Mouse (Mus musculus): ENCODE results near the gene Gm7970. TPM values are rescaled to one million over a fixed set of nuclear protein-coding genes. Genes with fewer than 3 reads are reported as not detected.
"Not testable (repeated sequence)": the region's sequence is repeated elsewhere in the genome, so short reads cannot be mapped to it uniquely, and the experiment has no call there.

Gene Gm7970
- not detected in 2 replicates for polyA plus RNA-seq (2016; fragmentation: Nextera tagmentation; extraction: Ambion mirVana)

DNA sequence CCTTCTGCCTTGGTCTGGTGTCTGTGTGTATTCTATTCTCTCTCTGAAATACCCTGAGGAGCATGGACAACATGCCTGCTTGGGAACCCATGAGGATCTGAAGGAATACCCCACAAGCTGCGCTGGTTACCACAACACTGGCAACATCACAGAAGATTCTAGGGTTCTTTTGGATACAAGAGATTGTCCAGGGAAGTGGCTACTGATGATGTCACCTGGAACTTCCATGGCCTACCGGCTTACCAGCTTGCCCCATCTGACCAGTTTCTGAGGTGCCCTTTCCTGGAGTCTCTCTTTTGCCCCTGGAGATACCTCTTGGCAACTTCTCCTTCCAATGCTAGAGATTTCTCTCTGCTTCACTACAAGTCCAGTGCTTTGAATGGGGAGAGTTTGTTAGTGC, at the start of gene Gm7970:
Gene Gm7970 (minus strand): TSS at position 101 of the 400 bp plus-strand sequence.
- H3K27me3 ChIP-seq (ENCODE audit: poor library complexity, severe bottlenecking); DNase-seq (ENCODE audit: extremely low spot score, low spot score); H3K4me1 ChIP-seq; H3K36me3 ChIP-seq (replicated peaks); H3K4me3 ChIP-seq; H3K27ac ChIP-seq; H3K9me3 ChIP-seq: not testable (repeated sequence)
- no CpG with 5 or more reads among the region's 2 CpGs for whole genome bisulfite sequencing

DNA sequence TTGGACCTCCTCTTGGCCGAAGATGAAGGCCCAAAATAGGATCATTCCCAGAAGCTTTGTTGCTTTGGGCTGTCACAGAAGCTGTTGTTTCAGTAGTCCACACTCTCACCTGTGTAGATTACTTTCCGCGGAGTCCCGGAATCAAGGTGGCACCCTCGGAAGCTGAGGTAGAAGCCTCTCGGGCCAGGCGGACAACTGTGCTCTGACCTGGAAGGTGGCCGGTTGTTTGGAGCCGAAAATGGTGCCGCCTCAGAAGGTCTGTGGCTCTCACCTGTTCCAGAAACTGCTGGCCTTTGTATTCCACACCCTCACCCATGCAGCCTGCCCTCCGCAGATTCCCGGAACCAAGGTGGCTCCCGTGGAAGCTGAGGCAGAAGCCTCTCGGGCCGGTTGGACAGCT, 45.6 kb upstream of the Gm7970 start:
- H3K4me1 ChIP-seq; H3K4me3 ChIP-seq; H3K27me3 ChIP-seq (ENCODE audit: poor library complexity, severe bottlenecking); H3K36me3 ChIP-seq (replicated peaks); H3K9me3 ChIP-seq; DNase-seq (ENCODE audit: extremely low spot score, low spot score); H3K27ac ChIP-seq: not testable (repeated sequence)
- 94% methylated on average over 15 of the region's 15 CpGs for WGBS

DNA sequence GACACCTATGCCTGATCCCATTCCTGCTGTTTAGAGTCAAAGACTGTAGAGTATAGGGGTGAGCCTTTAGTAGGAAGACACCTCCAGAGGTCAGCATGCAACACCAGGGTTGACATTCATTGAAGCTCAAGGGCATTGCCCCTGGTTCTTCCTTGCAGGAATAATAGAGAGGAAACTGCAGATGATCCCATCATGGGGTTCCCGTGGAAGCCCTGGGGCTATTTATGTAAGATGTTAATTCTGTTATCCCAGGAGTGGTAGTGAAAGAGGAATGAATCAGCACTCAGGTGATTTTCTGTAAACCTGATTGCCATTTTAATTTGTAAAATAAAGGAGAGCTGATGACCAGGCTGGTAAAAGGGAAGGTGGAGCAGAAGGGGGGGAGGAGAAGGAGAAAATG, 31.0 kb upstream of the Gm7970 start:
- H3K9me3 ChIP-seq; H3K4me1 ChIP-seq; H3K36me3 ChIP-seq (replicated peaks); H3K4me3 ChIP-seq; H3K27me3 ChIP-seq (ENCODE audit: poor library complexity, severe bottlenecking); H3K27ac ChIP-seq; DNase-seq (ENCODE audit: extremely low spot score, low spot score): not testable (repeated sequence)
- WGBS = 78% methylated on average over 1 of the region's 1 CpGs

DNA sequence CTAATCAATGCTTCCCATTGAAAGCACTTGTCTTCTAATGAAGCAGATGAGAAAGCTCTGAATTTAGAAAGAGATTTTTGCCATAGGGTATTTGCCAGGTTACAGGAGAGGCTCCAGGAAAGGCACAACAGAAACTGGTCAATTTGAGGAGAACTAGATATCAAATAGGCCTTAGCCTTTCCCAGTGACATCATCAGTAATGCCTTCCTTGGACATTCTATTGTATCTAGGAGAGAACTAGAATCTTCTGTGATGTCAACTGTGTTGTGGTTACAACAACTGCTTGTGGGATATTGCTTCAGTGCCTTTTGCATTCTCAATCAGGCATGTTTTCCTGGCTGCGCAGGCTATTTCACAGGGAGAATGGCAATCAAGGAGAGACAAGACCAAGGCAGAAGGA, 17.5 kb upstream of the Gm7970 start, which contains the start of gene 1700049E17Rik2:
Gene 1700049E17Rik2 (plus strand): TSS at position 301 of the 400 bp plus-strand sequence.
- H3K27ac ChIP-seq = not testable (repeated sequence)

DNA sequence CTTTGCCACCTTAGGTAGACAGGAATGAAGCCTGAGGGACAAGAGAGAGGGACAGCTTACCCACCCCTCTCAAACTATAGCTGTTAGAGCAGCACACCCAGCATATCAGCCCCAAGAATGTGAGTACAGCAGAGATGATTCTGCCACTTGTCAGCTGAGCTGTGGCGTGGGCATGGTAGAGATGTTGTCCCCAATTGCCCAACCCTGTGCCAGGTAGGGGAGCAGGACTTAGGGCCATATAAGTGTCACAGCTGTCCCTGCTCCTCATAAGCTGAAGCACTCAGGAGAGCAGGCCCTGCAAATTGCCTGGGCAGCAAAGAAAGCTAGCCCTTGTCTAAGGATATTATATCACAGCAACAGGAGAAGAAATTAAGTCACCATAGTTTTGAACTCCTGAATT, 30.7 kb downstream of the Gm7970 start:
- H3K27ac ChIP-seq; DNase-seq (ENCODE audit: extremely low spot score, low spot score); H3K4me1 ChIP-seq; H3K4me3 ChIP-seq; H3K9me3 ChIP-seq; H3K36me3 ChIP-seq (replicated peaks); H3K27me3 ChIP-seq (ENCODE audit: poor library complexity, severe bottlenecking): not testable (repeated sequence)
- WGBS = 87% methylated on average over 1 of the region's 1 CpGs

More for the DNA sequence above, 17.5 kb upstream of the Gm7970 start, which contains the start of gene 1700049E17Rik2:
- WGBS = no CpG with 5 or more reads among the region's 1 CpGs
- H3K36me3 ChIP-seq (replicated peaks); H3K4me3 ChIP-seq; H3K9me3 ChIP-seq; DNase-seq (ENCODE audit: extremely low spot score, low spot score); H3K27me3 ChIP-seq (ENCODE audit: poor library complexity, severe bottlenecking); H3K4me1 ChIP-seq: not testable (repeated sequence)

DNA sequence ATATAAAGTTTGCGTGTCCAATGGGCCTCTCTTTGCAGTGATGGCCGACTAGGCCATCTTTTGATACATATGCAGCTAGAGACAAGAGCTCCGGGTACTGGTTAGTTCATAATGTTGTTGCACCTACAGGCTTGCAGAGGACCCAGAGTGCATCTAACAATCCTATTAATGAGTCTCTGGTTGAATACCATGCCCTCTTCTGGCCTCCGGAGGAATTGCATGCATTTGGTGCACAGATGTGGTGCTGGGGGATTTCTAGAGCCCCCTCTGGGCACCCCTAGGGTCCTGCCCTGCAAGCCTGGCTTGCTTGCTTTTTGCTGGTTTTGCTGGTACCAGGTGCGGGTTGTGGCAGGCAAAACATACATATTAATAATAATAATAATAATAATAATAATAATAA, 34.7 kb downstream of the Gm7970 start:
- H3K27me3 ChIP-seq (ENCODE audit: poor library complexity, severe bottlenecking); DNase-seq (ENCODE audit: extremely low spot score, low spot score); H3K9me3 ChIP-seq; H3K4me3 ChIP-seq; H3K36me3 ChIP-seq (replicated peaks); H3K4me1 ChIP-seq; H3K27ac ChIP-seq: not testable (repeated sequence)
- WGBS = 75% methylated on average over 5 of the region's 5 CpGs

Other genes with a start within 250 kb of the Gm7970 start
- gene Gm5798, start 207.0 kb downstream of the Gm7970 start, polyA plus RNA-seq (2016; fragmentation: Nextera tagmentation; extraction: Ambion mirVana) = not detected in 2 replicates
- not detected in 2 replicates for gene Gm7945, start 169.2 kb downstream of the Gm7970 start, polyA plus RNA-seq (2016; fragmentation: Nextera tagmentation; extraction: Ambion mirVana)
- gene Gm6482, start 147.3 kb downstream of the Gm7970 start, polyA plus RNA-seq (2016; fragmentation: Nextera tagmentation; extraction: Ambion mirVana) = not detected in 2 replicates
- gene Gm7954, start 102.1 kb downstream of the Gm7970 start, polyA plus RNA-seq (2016; fragmentation: Nextera tagmentation; extraction: Ambion mirVana) = not detected in 2 replicates
- not detected in 2 replicates for gene Gm3486, start 66.1 kb downstream of the Gm7970 start, polyA plus RNA-seq (2016; fragmentation: Nextera tagmentation; extraction: Ambion mirVana)
- gene 1700049E17Rik2, start 17.6 kb upstream of the Gm7970 start, polyA plus RNA-seq (2016; fragmentation: Nextera tagmentation; extraction: Ambion mirVana) = not detected in 2 replicates
- not detected in 2 replicates for gene Gm3072, start 69.0 kb upstream of the Gm7970 start, polyA plus RNA-seq (2016; fragmentation: Nextera tagmentation; extraction: Ambion mirVana)
- gene Gm3676, start 90.9 kb upstream of the Gm7970 start, polyA plus RNA-seq (2016; fragmentation: Nextera tagmentation; extraction: Ambion mirVana) = not detected in 2 replicates
- gene Gm8068, start 146.3 kb upstream of the Gm7970 start, polyA plus RNA-seq (2016; fragmentation: Nextera tagmentation; extraction: Ambion mirVana) = not detected in 2 replicates
- not detected in 2 replicates for gene Gm7929, start 195.0 kb upstream of the Gm7970 start, polyA plus RNA-seq (2016; fragmentation: Nextera tagmentation; extraction: Ambion mirVana)
- gene Gm47189, start 216.9 kb upstream of the Gm7970 start, polyA plus RNA-seq (2016; fragmentation: Nextera tagmentation; extraction: Ambion mirVana) = not detected in 2 replicates

Measured in forebrain, embryonic 10.5 days (tissue).